Mouse (Mus musculus) central nervous system, embryonic 14 days (tissue): ENCODE measurements around the gene Gm45261. TPM values are rescaled to one million over a fixed set of nuclear protein-coding genes. Genes with fewer than 3 reads are reported as not detected.

Experiments used
- polyA plus RNA-seq: library from polyadenylated mRNA; depleted of rRNA; stranded (reverse); fragments of >200 nt; gene quantifications from 2 replicates; pipeline ENCODE4 v1.2.3, GENCODE M21; 2012; rRNA removed

Gene Gm45261
- polyA plus RNA-seq, result not detected in 2 replicates

GRCm38 (mm10) chr1:80461348-80461747 is at the start of gene Gm45261:
TSS of gene Gm45261 (minus strand) at chr1:80461448.

Other genes with a start within 250 kb of the Gm45261 start
- gene Fam124b, start 243.0 kb downstream of the Gm45261 start, polyA plus RNA-seq, result 0.38 and 0.41 TPM in 2 replicates
- gene Cul3, start 121.0 kb downstream of the Gm45261 start, polyA plus RNA-seq, result 65.3 and 80.1 TPM in 2 replicates